Mouse (Mus musculus): Measurements from ENCODE around the gene Adam22.

DNA sequence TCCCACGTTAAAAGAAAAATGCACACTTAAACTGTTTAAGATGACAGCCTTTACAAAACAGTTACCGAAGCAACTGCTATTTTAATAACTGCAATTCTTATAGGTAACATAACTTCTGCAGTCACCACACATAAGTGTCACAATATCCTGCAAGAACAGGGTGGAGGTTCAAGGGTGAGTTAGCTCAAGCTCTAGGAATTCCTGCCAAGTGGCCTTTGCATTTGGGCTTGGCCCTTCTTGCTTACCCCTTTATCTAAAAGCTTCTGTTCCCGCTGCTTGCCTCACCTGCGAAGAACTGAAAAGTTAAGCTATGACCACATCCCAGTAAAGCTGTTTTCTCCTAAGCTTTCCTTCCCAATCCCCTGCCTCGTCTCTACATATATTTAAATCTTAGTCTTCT, 235.4 kb downstream of the Adam22 start:
- TF ChIP-seq POLR2A (IDR thresholded peaks at IDR 0.05; ENCODE audit: control insufficient read depth, extremely low read depth, insufficient read depth, low read length, poor library complexity) (no peak), CTCF (IDR thresholded peaks at IDR 0.05; ENCODE audit: borderline replicate concordance, control insufficient read depth, extremely low read depth, insufficient read depth, low read length, poor library complexity) (no peak)

All from thymus, adult 2 months (tissue).